Mouse (Mus musculus): ENCODE measurements around the gene Stat5b.

- no peak for TF ChIP-seq ETS1 (IDR thresholded peaks at IDR 0.05; ENCODE audit: low read depth, low read length)
- no peak for TF ChIP-seq HCFC1 (IDR thresholded peaks at IDR 0.05; ENCODE audit: low read depth, low read length)
- TF ChIP-seq E2F4 (IDR thresholded peaks at IDR 0.05; ENCODE audit: borderline replicate concordance, low read depth, low read length), result no peak
Observed at GRCm38 (mm10) chr11:100775921-100776320, 74.6 kb downstream of the Stat5b start.

Data from MEL (cell line).